Mouse (Mus musculus): ENCODE results near the gene Fgfr1op.
"Not testable (repeated sequence)": the region's sequence is repeated elsewhere in the genome, so short reads cannot be mapped to it uniquely, and the experiment has no call there.

The Fgfr1op gene

DNA sequence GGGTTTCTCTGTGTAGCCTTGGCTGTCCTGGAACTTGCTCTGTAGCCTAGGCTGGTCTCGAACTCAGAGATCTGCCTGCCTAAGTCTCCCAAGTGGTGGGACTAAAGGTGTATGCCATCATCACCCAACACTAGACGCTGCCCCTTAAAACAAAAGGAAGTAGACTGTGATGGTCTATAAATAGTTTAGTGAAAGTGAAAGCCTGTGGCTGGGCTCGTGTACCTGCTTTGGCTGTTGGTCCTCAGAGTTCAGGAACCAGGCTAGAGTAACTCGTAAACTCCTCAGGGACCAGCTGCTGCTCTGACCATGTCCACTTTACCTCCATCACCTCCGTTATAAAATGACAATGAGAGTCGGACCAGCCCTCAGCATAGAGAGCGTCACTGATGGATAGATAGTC, 5.0 kb downstream of the Fgfr1op start:
- peak; percentile 35 for DNase-seq (ENCODE audit: low read depth)

- peak; percentile 45 for DNase-seq (ENCODE audit: low read depth)
Measured at GRCm38 (mm10) chr17:8171081-8171480, 5.8 kb downstream of the Fgfr1op start.

GRCm38 (mm10) chr17:8177090-8177489, 11.8 kb downstream of the Fgfr1op start:
- no peak for DNase-seq (ENCODE audit: low read depth)

GRCm38 (mm10) chr17:8183815-8184214, 18.5 kb downstream of the Fgfr1op start:
- DNase-seq (ENCODE audit: low read depth): no peak

DNA sequence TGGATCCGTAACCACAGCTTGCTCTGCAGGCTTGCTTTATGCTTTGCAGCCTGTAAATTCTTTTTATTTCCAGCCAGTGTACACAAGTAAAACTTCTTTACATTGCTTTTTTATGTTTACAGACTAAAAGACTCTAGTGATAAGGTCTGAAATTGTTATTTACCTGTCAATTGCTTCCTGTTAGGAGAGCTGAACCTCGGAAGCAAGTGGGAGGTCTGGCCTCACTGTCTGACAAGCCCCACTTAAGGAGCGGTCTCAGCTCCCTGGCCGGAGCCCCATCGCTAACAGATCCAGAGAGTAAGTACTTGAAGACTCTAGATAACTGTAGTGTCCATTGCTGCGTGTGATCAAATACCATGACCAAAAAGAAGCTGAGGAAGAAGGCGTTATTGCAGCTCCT, 18.9 kb downstream of the Fgfr1op start:
- no peak for DNase-seq (ENCODE audit: low read depth)

- no peak for DNase-seq (ENCODE audit: low read depth)
Measured at GRCm38 (mm10) chr17:8193678-8194077, 28.4 kb downstream of the Fgfr1op start.

- peak; percentile 36 for DNase-seq (ENCODE audit: low read depth)
Measured at GRCm38 (mm10) chr17:8195685-8196376, 30.5 kb downstream of the Fgfr1op start.

GRCm38 (mm10) chr17:8197652-8198051, 32.4 kb downstream of the Fgfr1op start:
- peak; percentile 66 for DNase-seq (ENCODE audit: low read depth)

DNA sequence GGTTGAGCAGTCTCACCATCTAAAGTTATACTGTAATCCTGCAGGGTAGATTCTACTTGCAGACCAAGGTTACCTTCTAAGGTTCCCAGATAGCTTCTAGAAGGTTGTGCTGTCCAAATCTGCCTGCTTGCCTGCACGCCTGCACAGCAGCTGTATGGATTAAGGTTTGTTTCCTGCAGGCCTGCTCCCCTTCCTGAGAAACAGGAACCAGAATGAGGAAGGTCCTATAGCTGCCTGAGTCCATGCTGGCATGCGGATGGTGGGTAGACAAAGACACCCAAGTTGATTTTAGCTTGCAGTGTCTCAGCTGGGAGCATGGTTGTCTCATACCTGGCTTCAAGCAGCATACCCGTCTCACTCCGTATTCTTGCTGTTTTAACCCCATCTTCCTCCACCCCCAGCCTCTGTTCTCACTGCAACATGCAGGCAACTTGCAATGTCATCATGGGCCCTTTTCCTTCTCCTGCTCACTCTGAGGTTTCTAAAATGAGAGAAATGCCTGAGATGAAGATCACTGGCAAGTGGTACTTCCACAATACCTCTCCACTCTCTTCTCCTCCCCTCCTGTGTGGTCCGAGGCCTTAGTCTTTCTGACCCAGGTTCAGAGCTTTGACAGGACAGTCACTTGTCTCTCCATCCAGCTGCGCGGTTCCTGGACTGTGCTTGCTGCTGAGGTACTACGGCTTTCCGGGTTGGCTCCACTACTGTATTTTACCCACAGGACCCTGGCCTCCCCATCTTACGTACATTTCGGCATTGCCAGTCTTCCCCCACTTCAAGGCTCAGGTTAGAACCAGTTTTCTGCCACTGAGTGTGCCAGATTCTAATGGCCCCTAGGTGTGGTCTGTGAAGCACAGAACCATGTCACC, 34.0 kb downstream of the Fgfr1op start:
- DNase-seq (ENCODE audit: low read depth): no peak

- no peak for DNase-seq (ENCODE audit: low read depth)
Measured at GRCm38 (mm10) chr17:8199936-8200330, 34.6 kb downstream of the Fgfr1op start.

DNA sequence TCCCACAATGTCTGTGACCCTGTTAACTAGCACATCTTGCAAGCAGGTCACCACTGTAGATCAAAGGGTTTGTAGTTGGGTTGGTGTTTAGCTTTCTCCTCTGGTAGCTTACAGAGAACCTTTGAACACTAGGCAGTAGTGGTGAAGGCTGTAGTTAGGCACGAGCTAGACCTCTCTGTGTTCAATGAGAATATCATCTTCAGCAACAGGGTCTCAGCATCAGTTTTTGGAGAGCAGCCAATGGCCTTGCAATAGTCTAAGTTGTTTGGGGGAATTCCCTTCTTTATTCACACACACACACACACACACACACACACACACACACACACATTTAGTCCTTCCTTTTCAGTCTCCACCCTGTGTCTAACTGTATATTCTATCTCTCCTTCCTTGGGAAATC, 38.2 kb downstream of the Fgfr1op start:
- DNase-seq (ENCODE audit: low read depth): no peak

- DNase-seq (ENCODE audit: low read depth): not testable (repeated sequence)
Measured at GRCm38 (mm10) chr17:8205221-8205631, 39.9 kb downstream of the Fgfr1op start.

DNA sequence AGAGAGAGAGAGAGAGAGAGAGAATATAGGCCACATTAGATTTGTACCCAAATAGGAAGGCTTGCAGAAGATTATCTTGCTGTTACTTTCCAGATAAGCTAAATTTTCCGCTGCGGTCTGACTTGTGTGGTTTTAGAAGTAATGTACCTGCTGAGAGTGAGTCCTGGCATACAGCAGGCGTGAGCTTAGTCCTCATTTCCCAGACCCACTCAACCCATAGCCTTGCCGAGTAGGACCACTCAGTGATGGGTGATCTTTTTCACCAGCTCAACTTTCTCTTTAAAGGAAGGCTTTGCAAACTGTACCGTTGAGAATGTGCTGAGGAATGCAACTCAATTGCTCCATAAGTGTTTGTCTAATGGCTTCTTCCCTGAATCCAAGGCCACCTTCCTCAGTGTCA, 41.4 kb downstream of the Fgfr1op start:
- peak; percentile 43 for DNase-seq (ENCODE audit: low read depth)

DNA sequence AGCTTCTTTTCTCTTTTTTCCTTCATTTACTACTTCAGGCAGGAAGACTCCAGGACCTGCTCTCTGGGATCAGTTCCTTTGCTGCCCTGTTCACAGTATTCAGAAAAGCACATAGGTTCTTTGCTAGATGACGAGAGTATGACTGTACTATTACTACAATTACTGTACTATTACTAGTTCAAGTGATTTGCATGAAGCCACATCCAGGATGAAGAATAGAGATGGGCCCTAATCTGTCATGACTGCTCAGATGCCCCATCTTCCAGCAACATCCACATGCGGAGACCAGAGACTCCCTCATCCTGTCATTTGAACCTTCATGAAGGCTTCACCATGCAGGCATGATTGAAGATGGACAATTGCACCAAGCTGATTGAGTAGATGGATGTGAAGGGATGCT, 44.4 kb downstream of the Fgfr1op start:
- DNase-seq (ENCODE audit: low read depth): peak; percentile 45

DNA sequence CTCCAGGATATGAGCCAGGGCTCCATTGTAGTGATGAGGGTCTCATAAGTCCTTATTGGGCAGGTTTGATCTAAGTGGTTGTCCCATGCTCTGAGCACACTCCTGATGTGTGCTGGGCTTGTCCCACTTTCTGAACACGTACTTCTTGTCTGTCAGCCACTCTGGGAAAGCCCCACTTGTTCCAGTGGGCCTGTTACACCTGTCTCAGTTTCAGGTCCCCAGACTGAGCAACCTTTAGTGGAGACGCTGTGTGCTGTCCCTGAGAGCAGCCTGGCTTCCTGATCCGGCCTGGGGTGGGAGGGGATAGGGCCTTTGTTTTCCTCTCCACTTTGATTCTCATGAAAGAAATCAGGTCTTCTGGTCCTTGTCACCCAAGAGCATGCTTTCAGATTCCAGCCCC, 44.9 kb downstream of the Fgfr1op start:
- DNase-seq (ENCODE audit: low read depth): peak; percentile 64

DNA sequence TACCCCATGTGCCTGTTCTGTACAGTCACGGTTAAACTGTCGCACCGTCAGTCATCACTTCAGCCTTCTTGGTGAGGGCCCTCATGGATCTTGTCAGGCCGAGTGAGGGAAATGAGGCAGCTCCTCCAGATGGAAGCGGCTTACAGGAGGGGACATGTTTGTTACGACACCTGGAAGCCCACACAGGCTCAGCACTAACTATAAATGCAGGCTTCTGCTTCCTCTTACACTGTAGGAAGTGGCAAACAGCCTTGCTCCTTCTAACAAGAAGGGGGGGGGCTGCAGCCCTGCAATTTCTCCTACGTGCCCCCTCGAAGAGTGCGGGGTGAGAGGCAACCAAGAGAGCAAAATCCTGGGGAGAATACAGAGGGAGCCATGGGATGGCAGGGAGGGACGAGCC, 45.4 kb downstream of the Fgfr1op start:
- DNase-seq (ENCODE audit: low read depth): no peak

GRCm38 (mm10) chr17:8211399-8211798, 46.1 kb downstream of the Fgfr1op start:
- peak; percentile 40 for DNase-seq (ENCODE audit: low read depth)

- DNase-seq (ENCODE audit: low read depth): no peak
Measured at GRCm38 (mm10) chr17:8214369-8214768, 49.1 kb downstream of the Fgfr1op start.

- DNase-seq (ENCODE audit: low read depth): no peak
Measured at GRCm38 (mm10) chr17:8215016-8215745, 49.9 kb downstream of the Fgfr1op start.

DNA sequence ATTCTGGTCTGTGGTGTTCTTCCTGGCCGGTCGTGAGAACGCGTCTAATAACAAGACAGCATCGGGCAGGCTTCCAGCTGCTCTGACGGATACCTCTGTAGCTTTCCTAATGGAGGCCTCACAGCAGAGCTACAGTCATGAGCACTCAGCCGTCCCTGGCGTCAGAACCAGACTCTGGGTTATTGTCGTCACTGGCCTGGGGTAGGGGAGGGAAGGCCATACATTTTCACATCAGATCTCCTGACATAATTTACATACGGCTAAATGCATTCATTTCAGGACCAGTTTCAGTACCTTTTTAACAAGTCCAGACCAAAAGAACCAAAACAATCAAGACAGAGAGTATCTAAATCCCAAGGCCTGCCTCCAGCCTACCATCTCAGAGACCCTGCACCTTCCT, 57.9 kb downstream of the Fgfr1op start:
- no peak for DNase-seq (ENCODE audit: low read depth)

GRCm38 (mm10) chr17:8224072-8224471, 58.8 kb downstream of the Fgfr1op start:
- DNase-seq (ENCODE audit: low read depth): no peak

DNA sequence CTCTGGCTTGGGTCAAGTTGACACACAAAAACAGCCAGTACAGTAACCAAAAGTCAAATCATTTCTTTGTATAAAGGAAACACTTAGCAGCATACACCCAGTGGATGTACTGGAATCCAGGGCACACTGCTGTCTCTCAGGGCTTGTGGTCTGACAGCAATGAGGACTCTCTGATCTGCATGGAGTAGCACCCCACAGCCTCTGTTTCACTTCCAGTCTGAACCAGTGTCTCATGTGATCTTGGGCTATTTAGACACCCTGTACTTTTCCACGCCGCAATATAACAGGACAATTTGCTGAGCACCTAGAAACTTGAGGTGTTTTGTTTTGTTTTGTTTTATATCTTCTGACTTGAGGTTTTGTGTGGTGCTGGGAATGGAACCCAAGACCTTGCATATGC, 59.9 kb downstream of the Fgfr1op start:
- no peak for DNase-seq (ENCODE audit: low read depth)

DNA sequence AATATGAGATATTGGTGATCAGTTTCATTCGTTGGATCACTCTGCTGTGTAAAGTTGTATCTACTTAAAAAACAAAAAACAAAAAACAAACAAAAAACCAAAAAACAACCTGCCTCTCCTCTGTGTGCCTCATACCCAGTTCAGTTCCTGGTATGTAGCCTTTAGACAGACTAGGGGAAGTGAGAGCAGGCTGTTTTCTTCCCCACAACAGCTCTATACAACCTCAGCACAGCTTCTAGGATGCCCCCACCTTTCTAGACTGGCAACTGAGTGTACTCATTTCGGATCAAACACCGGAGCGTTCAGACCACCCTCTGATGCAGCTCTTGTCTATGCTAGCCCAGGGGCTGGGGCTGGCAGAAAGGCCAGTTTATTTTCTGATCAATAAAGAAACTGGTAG, 60.4 kb downstream of the Fgfr1op start:
- no peak for DNase-seq (ENCODE audit: low read depth)
